Mouse (Mus musculus) gastrocnemius, postnatal 4 days (tissue): ENCODE results near the gene Kif5a. TPM values are rescaled to one million over a fixed set of nuclear protein-coding genes. Genes with fewer than 3 reads are reported as not detected.
A peak's percentile ranks its signal among the peaks of the same experiment; 100 is the strongest.

Experiments used
- DNase-seq, 2 experiments: peaks; one replicate each; pipeline ENCODE4 v3.0.0; 2021 to 2022; ENCODE audit warnings: low spot score in 2 of 2, mixed read lengths in 2 of 2
- total RNA-seq, 2 experiments: library from RNA; stranded (reverse); gene quantifications; 2 replicates each; pipeline ENCODE4 v1.2.3; 2021

The Kif5a gene
- total RNA-seq, 2 experiments from 2014 or later = 1.2 to 1.4 TPM

DNA sequence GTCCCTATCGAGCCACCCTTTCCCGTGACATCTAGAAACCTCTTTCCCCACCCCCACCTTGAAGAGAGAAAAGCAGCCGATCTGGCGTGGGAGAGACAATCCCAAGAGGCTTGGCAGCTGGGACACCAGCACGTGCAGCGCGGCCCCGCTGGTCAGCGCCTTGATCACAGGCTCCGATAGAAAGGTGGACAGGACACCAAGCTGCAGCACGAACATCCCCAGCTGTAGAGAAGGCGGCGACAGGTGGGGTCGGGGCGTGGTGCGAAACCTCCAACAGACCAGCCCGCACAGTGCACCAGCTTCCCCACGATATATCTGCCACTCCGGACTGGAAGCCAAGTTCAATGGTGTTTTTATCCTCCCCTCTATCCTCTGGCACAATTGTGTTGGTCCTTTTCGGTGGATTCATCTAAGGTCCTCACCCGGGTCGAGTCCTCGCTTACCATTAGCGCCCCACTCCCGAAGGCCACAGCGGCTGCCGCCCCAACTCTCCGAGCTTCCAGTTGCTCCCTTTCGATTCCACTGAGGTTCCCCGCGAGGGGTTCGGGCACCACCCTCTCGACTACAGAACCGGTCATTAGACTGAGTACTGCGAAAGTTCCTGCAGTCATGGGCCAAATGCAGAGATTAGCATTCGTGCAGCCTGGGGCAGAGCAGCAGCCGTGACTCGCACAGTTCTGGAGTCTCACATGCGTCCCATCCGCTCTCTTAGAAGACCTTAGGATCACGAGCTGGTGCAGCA lies 84.7 kb downstream of the Kif5a start:
- DNase-seq = peak in 1 of 2 experiments; percentile 22

DNA sequence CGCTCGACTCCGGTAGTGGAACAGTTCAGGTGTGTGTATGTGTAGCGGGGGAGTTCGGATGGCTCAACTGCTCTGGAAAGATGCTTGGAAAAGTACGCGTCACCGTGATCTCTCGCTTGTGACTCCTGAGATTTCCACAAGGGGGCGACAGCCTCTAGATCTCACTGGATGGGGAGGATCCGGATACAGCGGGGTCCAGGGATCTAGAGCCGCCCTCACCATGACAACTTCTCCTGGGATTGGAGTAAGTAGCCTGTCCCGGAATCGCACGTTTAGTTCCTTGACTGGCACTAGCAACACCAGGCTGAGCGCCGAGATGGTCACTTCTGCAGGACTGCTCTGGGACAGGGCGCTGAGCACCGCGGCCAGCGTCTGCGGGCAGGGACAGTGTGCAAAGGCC lies 85.4 kb downstream of the Kif5a start:
- DNase-seq = peak; percentile 56 to 77

DNA sequence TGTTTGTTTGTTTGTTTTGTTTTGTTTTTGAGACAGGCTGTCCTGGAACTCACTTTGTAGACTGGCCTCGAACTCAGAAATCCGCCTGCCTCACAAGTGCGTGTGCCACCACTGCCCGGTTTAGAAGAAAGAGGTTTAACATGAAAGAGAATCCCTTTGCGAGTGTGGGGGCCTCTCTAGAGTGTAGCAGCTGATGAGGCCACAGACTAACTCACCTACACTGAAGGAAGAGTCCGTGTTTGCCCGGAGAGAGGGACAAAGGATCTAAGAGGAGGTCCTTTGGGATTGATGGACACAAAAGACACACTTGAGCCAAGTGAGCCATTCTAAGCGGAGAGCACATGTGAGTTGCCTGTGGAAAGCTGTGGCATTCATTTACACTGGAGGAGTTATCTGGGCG lies 85.9 kb downstream of the Kif5a start:
- peak in 1 of 2 experiments; percentile 10 for DNase-seq

DNA sequence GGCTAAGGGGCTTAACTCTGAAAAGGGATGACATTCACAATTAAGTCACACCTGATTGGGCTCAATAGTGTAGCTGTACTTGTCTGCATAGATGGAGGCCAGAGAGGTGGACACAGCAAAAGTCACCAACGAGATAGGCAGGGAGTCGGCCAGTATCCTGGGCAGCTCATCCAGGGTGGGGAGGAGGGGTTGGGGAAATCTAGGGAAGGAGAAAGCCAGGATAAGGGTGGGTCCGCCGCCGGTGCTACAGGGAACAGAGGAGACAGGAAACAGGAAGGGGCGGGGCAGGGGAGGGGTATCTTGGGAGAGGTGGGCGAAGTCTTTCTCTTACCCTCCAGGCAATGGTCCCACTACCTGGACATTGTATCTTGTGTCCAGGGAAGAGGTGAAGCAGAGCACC lies 86.4 kb downstream of the Kif5a start:
- DNase-seq = peak in 1 of 2 experiments; percentile 12

DNA sequence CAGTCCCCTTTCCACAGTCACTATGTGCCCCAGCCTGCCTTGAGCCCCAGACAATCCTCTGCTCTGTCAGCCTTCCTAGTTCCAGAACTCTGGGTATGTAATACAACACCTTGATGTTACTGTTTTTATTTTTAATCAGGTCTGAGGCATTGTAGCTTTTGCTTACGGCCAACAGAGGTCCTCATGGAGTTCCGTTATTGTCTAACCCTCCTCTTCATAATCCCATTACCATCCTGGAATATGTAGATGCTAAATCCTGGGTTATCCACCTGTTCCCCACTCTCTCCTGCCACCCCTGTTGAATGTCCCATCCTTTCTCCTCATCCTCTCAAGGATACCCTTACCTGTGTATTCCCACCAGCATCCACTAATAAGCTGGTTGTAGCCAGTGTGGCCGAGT lies 86.9 kb downstream of the Kif5a start:
- DNase-seq = no peak

Other genes with a start within 250 kb of the Kif5a start
- gene Tsfm, start 232.5 kb downstream of the Kif5a start, total RNA-seq = 10 to 100 TPM; 29.2 to 38.5 TPM
- gene Mettl1, start 221.9 kb downstream of the Kif5a start, total RNA-seq = 10 to 100 TPM; 18.3 to 18.8 TPM
- gene Eef1akmt3, start 221.8 kb downstream of the Kif5a start, total RNA-seq = 1 to 10 TPM in 1 of 2 experiments, under 1 TPM in 1; 0.78 to 1.1 TPM
- under 1 TPM; 0.78 to 0.86 TPM for gene Cyp27b1, start 215.1 kb downstream of the Kif5a start, total RNA-seq
- gene March9, start 203.2 kb downstream of the Kif5a start, total RNA-seq = 1 to 10 TPM; 1.6 to 1.7 TPM
- gene Cdk4, start 199.8 kb downstream of the Kif5a start, total RNA-seq = 100 to 1,000 TPM; 225 to 253 TPM
- 10 to 100 TPM; 39.5 to 44.3 TPM for gene Tspan31, start 193.1 kb downstream of the Kif5a start, total RNA-seq
- gene Agap2, start 188.1 kb downstream of the Kif5a start, total RNA-seq = 1 to 10 TPM; 1.7 to 2.6 TPM
- gene Os9, start 142.2 kb downstream of the Kif5a start, total RNA-seq = 10 to 100 TPM; 42.6 to 42.8 TPM
- 1 to 10 TPM; 3.4 to 3.6 TPM for gene B4galnt1, start 98.1 kb downstream of the Kif5a start, total RNA-seq
- 1 to 10 TPM; 3.8 to 4.3 TPM for gene Slc26a10, start 82.7 kb downstream of the Kif5a start, total RNA-seq
- 10 to 100 TPM; 40.4 to 43.0 TPM for gene Arhgef25, start 73.3 kb downstream of the Kif5a start, total RNA-seq
- gene Dtx3, start 67.6 kb downstream of the Kif5a start, total RNA-seq = 10 to 100 TPM; 43.8 to 49.7 TPM
- 10 to 100 TPM; 11.5 to 12.7 TPM for gene Pip4k2c, start 51.8 kb downstream of the Kif5a start, total RNA-seq
- 100 to 1,000 TPM; 145 to 146 TPM for gene Dctn2, start 3.0 kb upstream of the Kif5a start, total RNA-seq
- gene Mbd6, start 25.7 kb upstream of the Kif5a start, total RNA-seq = 10 to 100 TPM; 34.2 to 41.9 TPM
- gene Mars, start 48.4 kb upstream of the Kif5a start, total RNA-seq = 10 to 100 TPM; 47.5 to 48.0 TPM
- gene Arhgap9, start 58.6 kb upstream of the Kif5a start, total RNA-seq = 1 to 10 TPM; 2.8 to 3.9 TPM
- 10 to 100 TPM in 1 of 2 experiments, 1 to 10 TPM in 1; 9.0 to 11.8 TPM for gene Gli1, start 78.6 kb upstream of the Kif5a start, total RNA-seq
- under 1 TPM in 1 of 2 experiments, not detected in 1; 0.08 TPM for gene Inhbe, start 91.1 kb upstream of the Kif5a start, total RNA-seq
- gene Inhbc, start 107.1 kb upstream of the Kif5a start, total RNA-seq = under 1 TPM in 1 of 2 experiments, not detected in 1; 0.29 TPM
- gene R3hdm2, start 117.0 kb upstream of the Kif5a start, total RNA-seq = 100 to 1,000 TPM in 1 of 2 experiments, 10 to 100 TPM in 1; 87.7 to 101 TPM
- 100 to 1,000 TPM; 167 to 205 TPM for gene Stac3, start 238.3 kb upstream of the Kif5a start, total RNA-seq